Mouse (Mus musculus) urinary bladder, postnatal 14 days (tissue): ENCODE data around the gene Usp4.

Experiments
- DNase-seq: peaks from one replicate; pipeline ENCODE4 v3.0.0; 2021; ENCODE audit warnings: low spot score

Gene Usp4

GRCm38 (mm10) chr9:108342301-108342831 is 5.3 kb upstream of the Usp4 start:
- DNase-seq: no peak

- DNase-seq: no peak
These were observed 4.3 kb upstream of the Usp4 start for GRCm38 (mm10) chr9:108343331-108343730.

GRCm38 (mm10) chr9:108343835-108344234 is 3.8 kb upstream of the Usp4 start:
- DNase-seq: no peak

GRCm38 (mm10) chr9:108344471-108344870 is 3.2 kb upstream of the Usp4 start:
- DNase-seq: no peak

GRCm38 (mm10) chr9:108347024-108347423 is 629 bp upstream of the Usp4 start:
- no peak for DNase-seq

- DNase-seq: no peak
These were observed 632 bp downstream of the Usp4 start for GRCm38 (mm10) chr9:108348290-108348680.

GRCm38 (mm10) chr9:108349727-108350126 is 2.1 kb downstream of the Usp4 start:
- DNase-seq: no peak

GRCm38 (mm10) chr9:108378234-108378633 is 30.6 kb downstream of the Usp4 start:
- no peak for DNase-seq

- DNase-seq: no peak
These were observed 31.1 kb downstream of the Usp4 start for GRCm38 (mm10) chr9:108378736-108379135.

- DNase-seq: no peak
These were observed 31.6 kb downstream of the Usp4 start for GRCm38 (mm10) chr9:108379294-108379693.

GRCm38 (mm10) chr9:108381382-108381781 is 33.7 kb downstream of the Usp4 start:
- no peak for DNase-seq

- DNase-seq: no peak
These were observed 37.4 kb downstream of the Usp4 start for GRCm38 (mm10) chr9:108385006-108385405.

- no peak for DNase-seq
These were observed 39.2 kb downstream of the Usp4 start for GRCm38 (mm10) chr9:108386816-108387215.

GRCm38 (mm10) chr9:108388601-108389000 is 40.9 kb downstream of the Usp4 start:
- no peak for DNase-seq

GRCm38 (mm10) chr9:108389220-108389619 is 41.6 kb downstream of the Usp4 start:
- no peak for DNase-seq

GRCm38 (mm10) chr9:108392676-108393075 is 45.0 kb downstream of the Usp4 start, which contains the start of gene 1700102P08Rik:
Gene 1700102P08Rik, plus strand, starts transcription at chr9:108392805.
- DNase-seq: no peak

- no peak for DNase-seq
These were observed 46.5 kb downstream of the Usp4 start for GRCm38 (mm10) chr9:108394191-108394590.

- DNase-seq: no peak
These were observed 47.8 kb downstream of the Usp4 start for GRCm38 (mm10) chr9:108395427-108395826.

- DNase-seq: no peak
These were observed 50.7 kb downstream of the Usp4 start for GRCm38 (mm10) chr9:108398324-108398723.

- no peak for DNase-seq
These were observed 53.7 kb downstream of the Usp4 start for GRCm38 (mm10) chr9:108401186-108401960.

- DNase-seq: no peak
These were observed 55.4 kb downstream of the Usp4 start for GRCm38 (mm10) chr9:108403081-108403480.

- no peak for DNase-seq
These were observed 56.8 kb downstream of the Usp4 start for GRCm38 (mm10) chr9:108404451-108404850.

- DNase-seq: no peak
These were observed 61.9 kb downstream of the Usp4 start for GRCm38 (mm10) chr9:108409535-108409934.
